Mouse (Mus musculus): ENCODE results near the gene Grb14. TPM values are rescaled to one million over a fixed set of nuclear protein-coding genes. Genes with fewer than 3 reads are reported as not detected.
A peak's percentile ranks its signal among the peaks of the same experiment; 100 is the strongest.

Grb14 gene
- polyA plus RNA-seq, 1 experiment = 16.2 TPM

GRCm38 (mm10) chr2:65037546-65037945 lies 12.8 kb upstream of the Grb14 start:
- TF ChIP-seq POLR2A (IDR thresholded peaks at IDR 0.05; ENCODE audit: low read depth, low read length) = no peak
- no peak for TF ChIP-seq CTCF (conservative IDR thresholded peaks at IDR 0.05; ENCODE audit: insufficient read depth, insufficient read length, low read depth, low read length)
- Histone ChIP-seq H3K4me1 (ENCODE audit: control insufficient read depth, insufficient read depth, low read length) (no peaks in the 10 kb centered on the region), H3K4me3 (ENCODE audit: insufficient read depth, low read depth, low read length) (no peak overlapping the region), H3K27me3 (replicated peaks; ENCODE audit: control insufficient read depth, insufficient read depth, low read length) (no peaks in the 10 kb centered on the region; the same call in 1 of the 2 replicates), H3K27ac (ENCODE audit: insufficient read depth, low read depth, low read length) (no peak overlapping the region), H3K36me3 (ENCODE audit: control insufficient read depth, insufficient read depth, low read length) (no peaks in the 10 kb centered on the region)
- DNase-seq = no peak
- WGBS = 52% methylated on average over 8 of the region's 8 CpGs

DNA sequence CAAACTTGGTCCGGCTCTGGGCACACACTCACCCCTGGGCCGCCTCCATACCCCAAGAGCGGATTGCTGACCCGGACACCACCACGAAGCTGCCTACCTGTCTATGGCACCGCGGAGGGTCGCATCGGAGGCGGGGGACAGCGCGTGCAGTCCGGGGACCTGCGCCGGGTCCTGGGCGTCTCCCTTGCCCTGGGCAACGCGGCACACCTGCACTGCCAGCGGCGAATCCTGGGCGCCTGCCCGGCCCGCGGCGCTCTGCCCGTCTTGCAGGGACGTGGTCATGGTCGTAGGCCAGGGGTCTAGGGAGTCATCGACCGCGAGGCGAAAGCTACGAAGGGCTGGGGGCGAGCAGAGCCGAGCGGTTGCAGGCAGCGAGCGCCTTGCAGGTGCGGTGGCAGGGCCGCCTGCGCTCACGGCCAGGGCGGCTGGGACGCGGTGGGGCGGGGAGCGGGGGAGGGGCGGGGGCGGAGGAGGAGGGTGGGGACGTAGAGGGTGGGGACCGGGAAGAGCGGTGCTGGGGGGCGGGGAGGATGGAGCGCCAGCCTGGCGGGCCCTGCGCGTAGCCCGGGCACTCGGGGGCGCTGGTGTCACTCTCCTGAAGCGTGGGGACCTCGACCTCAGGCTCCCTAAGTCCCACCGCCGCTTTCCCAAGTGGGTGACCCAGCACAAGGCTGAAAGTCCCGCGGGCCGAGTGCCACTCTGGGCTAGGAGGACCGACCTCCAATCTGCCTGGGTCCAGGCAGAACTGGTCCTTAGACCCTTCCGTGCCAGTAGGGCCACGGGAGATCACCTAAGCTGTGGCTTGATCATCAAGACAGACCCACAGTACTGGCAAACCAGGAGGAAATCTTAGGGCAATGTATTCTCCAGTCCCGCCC lies 2.2 kb downstream of the Grb14 start:
- WGBS = under 1% methylated on average over 66 of the region's 71 CpGs
- Histone ChIP-seq H3K27ac (ENCODE audit: insufficient read depth, low read depth, low read length) (peak overlapping the region; percentile 75), H3K4me3 (ENCODE audit: insufficient read depth, low read depth, low read length) (peak overlapping the region; percentile 96), H3K27me3 (replicated peaks; ENCODE audit: control insufficient read depth, insufficient read depth, low read length) (no peaks in the 10 kb centered on the region), H3K4me1 (ENCODE audit: control insufficient read depth, insufficient read depth, low read length) (no peaks in the 10 kb centered on the region), H3K36me3 (ENCODE audit: control insufficient read depth, insufficient read depth, low read length) (no peaks in the 10 kb centered on the region)
- peak; percentile 34; the same call in 1 of the 2 replicates for TF ChIP-seq CTCF (conservative IDR thresholded peaks at IDR 0.05; ENCODE audit: insufficient read depth, insufficient read length, low read depth, low read length)
- TF ChIP-seq POLR2A (IDR thresholded peaks at IDR 0.05; ENCODE audit: low read depth, low read length) = no peak
- DNase-seq = peak; percentile 71

GRCm38 (mm10) chr2:65021691-65022362 lies 3.0 kb downstream of the Grb14 start:
- Histone ChIP-seq H3K4me1 (ENCODE audit: control insufficient read depth, insufficient read depth, low read length) (no peaks in the 10 kb centered on the region), H3K4me3 (ENCODE audit: insufficient read depth, low read depth, low read length) (peak overlapping the region; percentile 96), H3K27ac (ENCODE audit: insufficient read depth, low read depth, low read length) (peak overlapping the region; percentile 75), H3K27me3 (replicated peaks; ENCODE audit: control insufficient read depth, insufficient read depth, low read length) (no peaks in the 10 kb centered on the region), H3K36me3 (ENCODE audit: control insufficient read depth, insufficient read depth, low read length) (no peaks in the 10 kb centered on the region)
- TF ChIP-seq POLR2A (IDR thresholded peaks at IDR 0.05; ENCODE audit: low read depth, low read length) (no peak), CTCF (conservative IDR thresholded peaks at IDR 0.05; ENCODE audit: insufficient read depth, insufficient read length, low read depth, low read length) (no peak)
- DNase-seq = peak; percentile 27
- 16% methylated on average over 15 of the region's 15 CpGs for WGBS

DNA sequence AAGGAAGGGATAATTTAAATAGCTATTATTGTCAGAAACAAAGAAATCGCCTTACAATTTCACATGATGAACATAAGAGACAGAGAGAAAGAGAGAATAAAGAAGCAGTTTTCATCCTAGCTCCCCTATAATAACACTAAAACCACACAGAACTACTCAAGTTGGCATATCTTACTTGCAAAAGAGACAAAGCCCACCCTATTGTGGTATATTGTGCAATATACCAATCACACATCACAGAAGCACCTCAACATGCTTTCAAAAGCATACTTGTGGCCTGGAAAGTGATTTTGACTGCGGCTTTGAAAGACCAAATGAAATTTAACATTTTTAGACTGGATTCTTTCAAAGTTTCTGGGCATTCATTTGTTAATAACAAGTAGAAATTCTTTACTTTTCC lies 7.4 kb downstream of the Grb14 start:
- Histone ChIP-seq H3K27ac (ENCODE audit: insufficient read depth, low read depth, low read length) (no peak overlapping the region), H3K27me3 (replicated peaks; ENCODE audit: control insufficient read depth, insufficient read depth, low read length) (no peaks in the 10 kb centered on the region), H3K4me3 (ENCODE audit: insufficient read depth, low read depth, low read length) (no peak overlapping the region), H3K36me3 (ENCODE audit: control insufficient read depth, insufficient read depth, low read length) (no peaks in the 10 kb centered on the region), H3K4me1 (ENCODE audit: control insufficient read depth, insufficient read depth, low read length) (no peaks in the 10 kb centered on the region)
- 95% methylated on average over 2 of the region's 2 CpGs for WGBS
- no peak for DNase-seq
- no peak for TF ChIP-seq CTCF (conservative IDR thresholded peaks at IDR 0.05; ENCODE audit: insufficient read depth, insufficient read length, low read depth, low read length)
- TF ChIP-seq POLR2A (IDR thresholded peaks at IDR 0.05; ENCODE audit: low read depth, low read length) = no peak

- Histone ChIP-seq H3K27me3 (replicated peaks; ENCODE audit: control insufficient read depth, insufficient read depth, low read length) (no peaks in the 10 kb centered on the region), H3K27ac (ENCODE audit: insufficient read depth, low read depth, low read length) (no peak overlapping the region), H3K4me1 (ENCODE audit: control insufficient read depth, insufficient read depth, low read length) (no peaks in the 10 kb centered on the region), H3K4me3 (ENCODE audit: insufficient read depth, low read depth, low read length) (no peak overlapping the region), H3K36me3 (ENCODE audit: control insufficient read depth, insufficient read depth, low read length) (no peaks in the 10 kb centered on the region)
- TF ChIP-seq POLR2A (IDR thresholded peaks at IDR 0.05; ENCODE audit: low read depth, low read length) = no peak
- TF ChIP-seq CTCF (conservative IDR thresholded peaks at IDR 0.05; ENCODE audit: insufficient read depth, insufficient read length, low read depth, low read length) = no peak
- DNase-seq = no peak
- 73% methylated on average over 3 of the region's 3 CpGs for WGBS
Measured at GRCm38 (mm10) chr2:65014552-65014951, 10.2 kb downstream of the Grb14 start.

DNA sequence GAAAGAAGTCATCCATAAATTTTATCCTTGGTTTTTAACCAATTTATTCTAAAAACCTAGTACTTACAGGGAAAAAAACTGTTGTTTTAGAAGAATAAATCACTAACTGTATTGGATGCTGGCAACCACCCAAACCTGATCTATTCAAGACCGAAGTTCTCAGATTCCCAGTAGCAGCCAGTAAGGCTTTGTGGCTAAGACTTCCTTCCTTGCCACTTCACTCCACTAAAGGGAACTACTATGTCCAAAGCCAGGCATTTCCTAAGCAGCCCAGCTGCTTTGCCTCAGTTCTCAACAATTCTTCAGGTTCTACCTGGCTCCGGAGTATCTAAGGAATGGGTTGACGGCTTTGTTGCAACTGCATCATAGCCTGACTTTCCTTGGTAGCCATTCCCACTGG lies 14.7 kb downstream of the Grb14 start:
- H3K4me3 ChIP-seq (ENCODE audit: insufficient read depth, low read depth, low read length) = no peak overlapping the region
- no peaks in the 10 kb centered on the region for H3K27me3 ChIP-seq (replicated peaks; ENCODE audit: control insufficient read depth, insufficient read depth, low read length)
- H3K27ac ChIP-seq (ENCODE audit: insufficient read depth, low read depth, low read length) = no peak overlapping the region
- no peaks in the 10 kb centered on the region for H3K36me3 ChIP-seq (ENCODE audit: control insufficient read depth, insufficient read depth, low read length)
- 59% methylated on average over 3 of the region's 3 CpGs for WGBS
- TF ChIP-seq CTCF (conservative IDR thresholded peaks at IDR 0.05; ENCODE audit: insufficient read depth, insufficient read length, low read depth, low read length) (no peak), POLR2A (IDR thresholded peaks at IDR 0.05; ENCODE audit: low read depth, low read length) (no peak)
- DNase-seq = no peak
- H3K4me1 ChIP-seq (ENCODE audit: control insufficient read depth, insufficient read depth, low read length) = no peaks in the 10 kb centered on the region; the same call in 1 of the 2 replicates

GRCm38 (mm10) chr2:65007396-65007795 lies 17.4 kb downstream of the Grb14 start:
- TF ChIP-seq CTCF (conservative IDR thresholded peaks at IDR 0.05; ENCODE audit: insufficient read depth, insufficient read length, low read depth, low read length) (no peak), POLR2A (IDR thresholded peaks at IDR 0.05; ENCODE audit: low read depth, low read length) (no peak)
- H3K27ac ChIP-seq (ENCODE audit: insufficient read depth, low read depth, low read length) = no peak overlapping the region
- WGBS = 38% methylated on average over 2 of the region's 2 CpGs
- H3K4me3 ChIP-seq (ENCODE audit: insufficient read depth, low read depth, low read length) = no peak overlapping the region
- no peaks in the 10 kb centered on the region for H3K27me3 ChIP-seq (replicated peaks; ENCODE audit: control insufficient read depth, insufficient read depth, low read length)
- H3K36me3 ChIP-seq (ENCODE audit: control insufficient read depth, insufficient read depth, low read length) = no peaks in the 10 kb centered on the region
- H3K4me1 ChIP-seq (ENCODE audit: control insufficient read depth, insufficient read depth, low read length) = no peaks in the 10 kb centered on the region; the same call in 1 of the 2 replicates
- peak; percentile 4 for DNase-seq
